Mouse (Mus musculus) fibroblast of lung, adult 2 months (primary cell): Measurements from ENCODE around the gene Tcf15.

Experiments
- DNase-seq: peaks from one replicate; pipeline ENCODE4 v3.0.0-alpha.2; 2011; ENCODE audit warnings: low read depth

The Tcf15 gene

GRCm38 (mm10) chr2:152143279-152144157 is at the start of gene Tcf15:
Gene Tcf15, plus strand, starts transcription at chr2:152143561.
- no peak for DNase-seq

- DNase-seq: no peak
Observed at GRCm38 (mm10) chr2:152094856-152095545, 48.4 kb upstream of the Tcf15 start.

- no peak for DNase-seq
Observed at GRCm38 (mm10) chr2:152096922-152097321, 46.4 kb upstream of the Tcf15 start.

DNA sequence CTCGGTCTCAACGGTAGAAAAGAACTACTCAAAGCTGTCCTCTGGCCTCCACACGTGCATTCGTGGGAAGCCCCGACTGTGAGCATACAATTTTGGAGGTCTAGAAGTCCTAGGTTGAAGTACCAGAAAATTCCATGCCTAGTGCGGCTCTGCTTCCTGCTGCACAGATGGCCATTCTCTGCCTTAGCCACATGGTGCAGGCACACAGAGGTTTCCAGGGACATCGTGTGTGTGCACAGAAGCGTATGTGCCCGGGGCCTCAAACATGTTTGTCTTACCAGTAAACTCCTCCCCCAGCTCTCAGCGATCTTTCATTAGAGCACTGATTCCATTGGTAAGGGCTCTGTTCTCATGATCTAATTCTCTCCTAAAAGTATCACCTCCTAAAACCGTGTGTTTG is 45.4 kb upstream of the Tcf15 start:
- DNase-seq: no peak

DNA sequence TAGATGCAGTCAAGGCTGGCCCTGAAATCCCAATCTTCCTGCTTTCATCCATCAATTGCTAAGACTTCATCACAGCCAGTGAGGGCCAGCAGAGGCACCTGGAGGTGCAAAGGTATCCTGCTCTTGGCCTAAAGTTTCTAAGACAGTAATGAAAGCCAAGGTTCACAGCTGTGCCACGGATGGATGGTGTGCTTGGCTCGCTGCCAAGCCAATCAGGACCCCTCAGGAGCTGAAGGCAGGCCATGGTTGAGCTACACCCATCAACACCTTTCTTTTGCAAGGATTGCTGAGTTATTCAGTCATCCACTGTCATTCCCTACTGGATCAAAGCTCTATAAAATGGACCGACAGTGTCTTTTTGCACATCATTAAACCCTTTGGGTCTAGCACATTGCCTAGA is 43.8 kb upstream of the Tcf15 start:
- DNase-seq: no peak

DNA sequence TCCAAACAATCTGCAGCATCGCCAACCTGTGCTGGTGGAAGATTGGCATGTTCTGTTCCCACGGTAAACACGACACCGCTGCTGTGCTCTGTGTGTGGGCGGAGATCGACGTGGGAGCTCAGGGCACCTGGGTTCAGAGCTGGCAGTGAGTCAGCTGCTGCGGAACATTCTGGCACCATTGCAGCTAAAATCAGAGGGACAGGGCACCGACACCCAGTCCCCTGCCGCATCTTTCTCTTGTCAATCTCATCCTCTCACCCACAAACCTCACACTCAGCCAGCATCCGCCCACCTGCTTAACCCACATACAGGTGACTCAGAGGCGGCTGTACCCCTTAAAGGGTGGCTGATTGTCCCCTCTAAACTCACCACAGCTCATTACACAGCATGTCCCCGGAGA is 41.6 kb upstream of the Tcf15 start:
- DNase-seq: no peak

DNA sequence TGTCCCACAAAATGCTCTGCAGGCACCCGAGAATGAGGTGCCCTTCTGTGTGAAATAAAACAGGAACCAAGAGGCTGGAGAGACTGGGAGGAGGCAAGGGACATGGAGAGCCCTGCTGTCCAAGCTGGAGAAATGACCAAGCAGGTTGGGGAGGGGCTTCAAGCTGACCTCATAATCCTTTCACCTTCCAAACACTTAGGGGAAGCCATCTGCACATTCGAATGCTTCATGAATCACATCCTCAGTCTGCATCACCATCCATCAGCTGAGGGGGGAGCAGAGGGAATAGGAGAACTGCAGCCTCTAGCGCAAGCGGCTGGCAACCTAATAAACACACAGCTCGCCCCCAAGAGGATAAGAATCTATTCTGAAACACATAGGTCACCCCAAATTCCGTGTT is 41.0 kb upstream of the Tcf15 start:
- DNase-seq: no peak

- no peak for DNase-seq
Observed at GRCm38 (mm10) chr2:152104711-152105317, 38.5 kb upstream of the Tcf15 start.

DNA sequence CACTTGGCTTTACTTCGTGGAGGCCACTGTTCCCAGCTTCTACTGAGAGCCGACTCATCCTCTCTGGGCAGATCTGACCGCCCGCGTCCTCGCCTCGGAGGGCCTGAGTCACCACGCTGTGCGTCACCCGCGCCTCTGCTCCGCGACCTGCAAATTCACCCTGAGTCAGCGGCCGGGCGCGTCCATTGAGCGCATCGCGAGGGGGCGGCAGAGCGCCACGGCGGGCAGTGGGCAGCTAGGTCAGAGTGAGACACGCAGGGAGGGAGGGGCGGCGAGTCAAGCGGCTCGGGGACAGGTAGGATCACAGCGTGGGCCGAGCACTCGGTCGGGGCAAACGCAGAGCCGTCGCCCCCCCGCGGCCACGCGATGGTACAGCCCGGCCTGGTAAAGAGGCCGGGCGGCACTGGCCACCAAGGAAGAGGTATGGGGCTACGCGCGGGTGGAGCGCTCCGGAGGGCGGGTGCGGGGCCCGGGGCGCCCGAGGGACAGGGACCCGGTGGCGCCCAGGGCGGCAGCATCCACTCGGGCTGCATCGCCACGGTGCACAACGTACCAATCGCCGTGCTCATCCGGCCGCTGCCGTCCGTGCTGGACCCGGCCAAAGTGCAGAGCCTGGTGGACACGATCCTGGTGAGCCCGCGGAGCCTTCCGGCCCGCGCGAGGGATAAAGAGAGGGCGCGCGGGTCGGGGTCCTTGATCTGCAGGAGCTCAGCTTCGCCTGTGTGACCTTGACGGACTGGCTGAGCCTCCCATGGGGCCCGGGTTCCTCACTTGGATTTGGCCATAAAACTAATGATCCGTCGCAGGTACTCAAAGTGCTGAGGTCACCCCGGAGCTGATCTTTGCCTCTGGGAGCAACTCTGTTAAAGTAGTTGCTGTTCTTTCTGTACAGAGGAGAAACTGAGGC is 37.8 kb upstream of the Tcf15 start, which contains the start of gene Srxn1:
Gene Srxn1, plus strand, starts transcription at position 199 of the 907 bp plus-strand sequence.
- peak; percentile 86 for DNase-seq

GRCm38 (mm10) chr2:152106225-152106595 is 37.2 kb upstream of the Tcf15 start:
- no peak for DNase-seq

GRCm38 (mm10) chr2:152106597-152106996 is 36.8 kb upstream of the Tcf15 start:
- no peak for DNase-seq

DNA sequence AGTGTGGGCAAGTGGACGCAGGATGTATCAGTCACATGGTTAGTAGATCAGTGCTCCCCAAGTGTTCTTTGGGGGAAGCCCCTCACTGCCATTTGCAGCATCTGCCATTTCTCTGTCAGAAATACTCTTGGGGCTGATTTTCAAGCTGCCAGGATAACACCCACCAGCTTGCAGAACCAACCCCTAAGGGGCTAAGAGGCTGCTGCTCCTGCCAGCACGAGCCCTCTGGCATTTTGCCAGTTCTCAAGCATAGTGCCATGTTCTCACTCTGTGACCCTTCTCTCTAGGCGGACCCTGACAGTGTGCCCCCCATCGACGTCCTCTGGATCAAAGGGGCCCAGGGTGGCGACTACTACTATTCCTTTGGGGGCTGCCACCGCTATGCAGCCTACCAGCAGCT is 34.7 kb upstream of the Tcf15 start:
- DNase-seq: no peak

DNA sequence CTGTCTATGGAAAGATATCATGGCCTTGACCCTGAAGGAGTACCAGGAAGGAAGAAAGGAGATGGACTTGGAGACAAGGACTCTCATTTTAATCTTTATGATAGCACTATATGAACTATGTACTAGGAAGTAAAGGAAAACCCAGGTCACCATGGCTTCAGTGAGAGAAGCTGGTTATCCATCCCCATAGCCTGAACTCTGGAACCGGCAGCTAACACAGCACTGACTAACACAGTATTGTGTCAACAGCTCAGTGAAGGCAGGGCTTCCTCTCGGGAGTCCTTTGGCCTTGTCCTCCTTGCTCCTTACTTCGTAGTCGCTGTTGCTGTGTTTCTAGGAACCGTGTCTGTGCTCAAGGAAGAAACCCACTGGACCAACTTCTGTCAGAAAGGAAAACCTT is 34.0 kb upstream of the Tcf15 start:
- no peak for DNase-seq

GRCm38 (mm10) chr2:152111311-152111710 is 32.0 kb upstream of the Tcf15 start:
- DNase-seq: no peak

- peak; percentile 78 for DNase-seq
Observed at GRCm38 (mm10) chr2:152111920-152112319, 31.4 kb upstream of the Tcf15 start.

- no peak for DNase-seq
Observed at GRCm38 (mm10) chr2:152112490-152112889, 30.9 kb upstream of the Tcf15 start.

DNA sequence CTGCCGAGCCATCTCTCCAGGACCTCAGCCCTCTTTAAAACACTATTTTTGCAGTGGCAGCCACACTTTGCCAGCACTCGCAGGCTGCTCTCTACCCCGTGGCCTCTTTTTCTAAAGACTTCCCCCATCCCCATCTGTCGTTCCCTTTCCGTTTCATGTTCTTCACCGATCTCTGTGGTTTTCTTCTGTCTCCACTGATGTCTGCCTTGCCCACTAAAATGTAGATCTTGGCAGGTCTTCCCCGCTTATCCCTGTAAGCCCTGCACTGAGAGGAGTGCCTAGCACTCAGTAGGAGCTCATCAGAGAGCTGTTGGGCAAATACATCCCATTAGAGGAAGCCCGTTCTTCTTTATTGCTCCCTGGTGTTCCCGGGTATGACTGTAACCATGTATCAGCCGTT is 30.4 kb upstream of the Tcf15 start:
- no peak for DNase-seq

DNA sequence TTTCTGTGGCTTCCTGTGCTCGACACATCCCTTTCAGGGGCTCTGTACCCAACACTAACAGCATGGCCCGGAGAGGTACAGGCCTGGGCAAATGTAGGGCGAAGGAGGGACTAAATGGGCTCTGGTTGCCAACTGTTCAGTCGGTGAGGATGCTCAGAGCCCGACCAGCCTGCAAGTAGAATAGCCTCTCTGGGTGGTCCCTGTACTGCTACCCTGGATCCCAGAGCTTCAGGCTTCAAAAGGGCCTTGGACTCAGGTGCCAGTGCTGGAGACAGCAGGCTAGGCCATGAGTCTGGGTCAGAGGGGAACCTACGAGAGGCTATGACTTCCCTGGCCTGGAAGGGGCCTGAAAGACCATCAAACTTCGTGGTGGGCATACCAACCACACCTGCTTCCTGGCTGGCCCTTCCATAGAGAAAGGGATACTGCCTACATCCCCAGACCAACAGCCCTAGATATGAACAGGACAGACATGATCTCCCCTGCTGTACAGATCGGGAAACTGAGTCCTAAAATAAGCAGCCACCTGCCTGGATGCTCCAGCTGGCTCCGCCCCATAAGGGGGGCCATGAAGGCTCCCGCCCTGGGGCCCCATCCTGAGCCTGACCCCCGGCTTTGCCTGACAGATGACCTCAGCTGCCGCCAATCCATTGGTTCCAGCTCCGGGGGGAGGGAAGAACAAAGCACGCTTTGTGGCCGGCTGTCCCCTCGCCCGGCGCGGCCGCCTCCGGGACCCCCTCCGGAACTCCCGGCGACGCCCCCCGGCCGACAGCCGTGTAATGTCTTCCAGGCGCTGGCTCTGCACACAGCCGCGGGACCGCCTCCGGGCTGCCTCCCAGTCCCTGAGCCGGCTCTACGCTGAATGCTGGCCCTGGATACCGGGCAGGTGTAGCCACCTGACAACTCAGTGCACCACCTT is 29.0 kb upstream of the Tcf15 start:
- DNase-seq: no peak

DNA sequence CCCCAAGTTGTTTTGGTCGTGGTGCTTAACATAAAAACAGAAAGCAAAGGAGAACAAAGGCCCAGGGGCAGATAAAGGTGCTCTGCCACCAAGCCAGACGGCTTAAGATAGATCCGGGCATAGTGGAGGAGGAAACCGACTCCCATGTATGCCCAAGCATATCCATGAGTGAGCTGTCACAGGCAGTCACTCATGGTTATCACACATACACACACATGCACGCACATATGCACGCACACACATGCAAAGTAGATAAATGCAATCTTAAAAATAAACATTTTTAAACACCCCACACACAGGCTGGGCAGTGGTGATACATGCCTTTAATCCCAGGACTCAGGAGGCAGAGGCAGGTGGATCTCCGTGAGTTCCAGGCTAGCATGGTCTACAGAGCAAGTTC is 25.7 kb upstream of the Tcf15 start:
- no peak for DNase-seq

DNA sequence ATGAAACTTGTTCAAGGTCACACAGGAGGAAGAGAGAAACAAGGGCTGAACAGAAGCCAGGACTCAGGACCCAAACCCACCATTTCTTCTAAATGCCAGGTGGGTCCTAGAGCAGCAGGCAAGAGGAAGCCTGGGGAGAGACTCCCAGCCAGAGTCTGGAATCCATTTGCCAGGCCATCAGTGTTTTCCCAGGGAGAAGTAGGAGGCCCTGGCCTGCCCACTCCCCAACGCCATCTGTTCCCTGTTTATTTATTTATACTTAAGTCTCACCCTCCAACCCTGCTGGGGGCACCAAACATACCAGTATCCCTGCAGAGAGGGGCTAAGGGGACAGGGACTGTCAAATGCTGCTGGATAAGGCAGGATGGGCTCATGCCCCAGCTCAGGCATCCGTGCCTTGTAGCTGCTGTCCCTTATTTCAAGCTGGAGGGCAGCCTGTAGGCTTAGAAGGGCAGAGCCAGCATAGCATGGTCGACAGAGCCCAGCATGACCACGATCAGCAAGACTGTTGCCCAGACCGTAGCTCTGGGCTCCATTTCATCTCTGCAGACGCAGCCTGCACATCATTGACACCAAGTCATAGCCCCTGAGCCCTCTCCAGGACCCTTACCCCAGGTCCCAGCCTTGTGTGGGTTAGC is 24.0 kb upstream of the Tcf15 start:
- no peak for DNase-seq
